Mouse (Mus musculus) kidney, adult 2 months (tissue): ENCODE measurements at regions not wholly inside any gene's neighbourhood (a gene's known extent, or its start where the extent isn't known, plus 50 kb on each side); places are given as distances from the start of the nearest gene placed in this dataset.

Experiments
- CTCF ChIP-seq: fragments of 200-500 bp; conservative IDR thresholded peaks from 2 replicates; pipeline ENCODE4 v1.5.1; 2011; ENCODE audit warnings: low read depth, mild to moderate bottlenecking, control low read depth, low read length, moderate library complexity, mixed read lengths; ENCODE audit not compliant: insufficient read depth, insufficient read length
- POLR2A ChIP-seq: fragments of 200-500 bp; IDR thresholded peaks from one replicate; pipeline ENCODE4 v1.6.1; 2011; ENCODE audit warnings: low read depth, low read length, control low read depth

DNA sequence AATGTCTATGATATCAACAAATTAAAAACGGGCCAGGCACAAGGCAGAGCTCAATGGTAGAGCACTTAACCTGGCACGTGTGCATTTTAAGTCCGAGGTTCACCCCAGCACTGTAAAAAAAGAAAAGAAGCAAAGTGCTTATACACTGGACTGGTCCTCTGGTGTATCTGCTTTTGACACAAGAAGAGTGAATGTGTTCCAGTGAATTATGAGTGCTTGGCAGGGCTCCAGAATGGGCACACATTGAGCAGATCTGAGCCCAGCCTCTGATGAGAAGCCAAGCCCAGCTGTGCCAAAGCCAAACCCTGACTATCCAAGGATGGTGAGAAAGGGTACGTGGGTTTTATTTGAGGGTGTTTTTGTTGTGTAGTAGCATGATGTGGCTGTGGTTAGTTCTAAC, 64.7 kb downstream of the E030025P04Rik start:
- TF ChIP-seq CTCF (no peak), POLR2A (no peak)
